Mouse (Mus musculus) kidney, postnatal 0 days (tissue): Measurements from ENCODE around the gene Gnaq. TPM values are rescaled to one million over a fixed set of nuclear protein-coding genes. Genes with fewer than 3 reads are reported as not detected.

Experiments
- ATAC-seq: fragments of 200-750 bp; cut with Nextera tagmentation; replicated peaks from 2 replicates; pipeline ENCODE4 v1.8.0; 2017; ENCODE audit warnings: low read depth, moderate number of reproducible peaks, moderate TSS enrichment, moderate library complexity; ENCODE audit not compliant: low FRiP score
- DNase-seq: peaks from one replicate; pipeline ENCODE4 v3.0.0-alpha.2; 2016; ENCODE audit warnings: low spot score
- H3K27ac ChIP-seq: fragments of 300-500 bp; sonication (generic); 2 replicates; pipeline ENCODE4 v1.5.1; 2014; ENCODE audit warnings: mild to moderate bottlenecking
- H3K27me3 ChIP-seq: fragments of 300-500 bp; sonication (generic); 2 replicates; pipeline ENCODE4 v1.6.1; 2014; ENCODE audit warnings: low read length, mixed read lengths; ENCODE audit not compliant: insufficient read depth
- H3K36me3 ChIP-seq: fragments of 300-500 bp; sonication (generic); 2 replicates; pipeline ENCODE4 v1.6.1; 2014; ENCODE audit warnings: low read length, mixed read lengths; ENCODE audit not compliant: insufficient read depth
- H3K4me1 ChIP-seq: fragments of 300-500 bp; sonication (generic); replicated peaks from 2 replicates; pipeline ENCODE4 v1.6.1; 2014; ENCODE audit warnings: antibody characterized with exemption, low read length, mixed read lengths; ENCODE audit not compliant: insufficient read depth
- H3K4me2 ChIP-seq: fragments of 300-500 bp; sonication (generic); 2 replicates; pipeline ENCODE4 v1.6.1; 2014; ENCODE audit warnings: mild to moderate bottlenecking, low read length, moderate library complexity, mixed read lengths
- H3K4me3 ChIP-seq: fragments of 300-500 bp; sonication (generic); replicated peaks from 2 replicates; pipeline ENCODE4 v1.5.1; 2014; ENCODE audit warnings: low read depth, low read length
- H3K9ac ChIP-seq: fragments of 300-500 bp; sonication (generic); 2 replicates; pipeline ENCODE4 v1.6.1; 2014; ENCODE audit warnings: low read depth, low read length
- H3K9me3 ChIP-seq: fragments of 300-500 bp; sonication (generic); replicated peaks from 2 replicates; pipeline ENCODE4 v1.6.1; 2016; ENCODE audit warnings: low read length, inconsistent platforms, mixed read lengths
- CTCF ChIP-seq: IDR thresholded peaks from 2 replicates; pipeline ENCODE4 v1.5.1; 2016; ENCODE audit warnings: antibody characterized with exemption, low read depth, mild to moderate bottlenecking, moderate library complexity
- WGBS: fragments of 180-500 bp; shearing (Covaris S2); extraction: QIAGEN DNeasy Blood & Tissue Kit; methylation state at CpG from one replicate; pipeline ENCODE4 v1.1.7; 2014; 5-methylcytosine and 5-hydroxymethylcytosine counted together
- polyA plus RNA-seq: library from polyadenylated mRNA; unstranded; fragments of >200 nt; fragmentation: Nextera tagmentation; extraction: Ambion mirVana; gene quantifications from 2 replicates; pipeline ENCODE4 v1.2.1, GENCODE M21; 2015

The Gnaq gene
- polyA plus RNA-seq, 1 experiment from 2014 or later = 27.2 TPM

- no peak overlapping the region for H3K4me2 ChIP-seq
- H3K4me3 ChIP-seq = no peak overlapping the region
- H3K36me3 ChIP-seq = 0 out of 2 replicates have a peak, but pooled peaks cover 3% of the 10 kb centered on the region
- no peak for ATAC-seq
- no peak overlapping the region for H3K27ac ChIP-seq
- H3K4me1 ChIP-seq = no peaks in the 10 kb centered on the region
- no peaks in the 10 kb centered on the region for H3K27me3 ChIP-seq
- DNase-seq = no peak
- H3K9me3 ChIP-seq = no peaks in the 10 kb centered on the region
- no peak for TF ChIP-seq CTCF
- no peak overlapping the region for H3K9ac ChIP-seq
- 90% methylated on average over 6 of the region's 6 CpGs for WGBS
Observed at GRCm38 (mm10) chr19:16390192-16390795, 257.7 kb downstream of the Gnaq start.

GRCm38 (mm10) chr19:16394381-16394780 is 261.8 kb downstream of the Gnaq start:
- 87% methylated on average over 5 of the region's 5 CpGs for whole genome bisulfite sequencing

GRCm38 (mm10) chr19:16403101-16403500 is 270.5 kb downstream of the Gnaq start:
- Histone ChIP-seq H3K9ac (no peak overlapping the region), H3K4me3 (no peak overlapping the region), H3K36me3 (no peaks in the 10 kb centered on the region), H3K9me3 (no peaks in the 10 kb centered on the region), H3K27me3 (no peaks in the 10 kb centered on the region), H3K4me1 (no peaks in the 10 kb centered on the region), H3K27ac (no peak overlapping the region), H3K4me2 (no peak overlapping the region)
- 77% methylated on average over 6 of the region's 6 CpGs for WGBS
- DNase-seq (peak; percentile 30), ATAC-seq (no peak)
- TF ChIP-seq CTCF = no peak

More at GRCm38 (mm10) chr19:16394381-16394780, 261.8 kb downstream of the Gnaq start:
- TF ChIP-seq CTCF = no peak
- H3K27me3 ChIP-seq = no peaks in the 10 kb centered on the region
- DNase-seq = no peak
- no peak overlapping the region for H3K4me3 ChIP-seq
- no peaks in the 10 kb centered on the region for H3K9me3 ChIP-seq
- H3K4me2 ChIP-seq = no peak overlapping the region
- H3K9ac ChIP-seq = no peak overlapping the region
- no peak; the same call in 1 of the 2 replicates for ATAC-seq
- no peaks in the 10 kb centered on the region for H3K4me1 ChIP-seq
- no peak overlapping the region for H3K27ac ChIP-seq
- H3K36me3 ChIP-seq = no peaks in the 10 kb centered on the region

- no peaks in the 10 kb centered on the region for H3K9me3 ChIP-seq
- DNase-seq = no peak
- no peaks in the 10 kb centered on the region for H3K27me3 ChIP-seq
- no peak for TF ChIP-seq CTCF
- no peak for ATAC-seq
- no peak overlapping the region for H3K4me3 ChIP-seq
- H3K9ac ChIP-seq = no peak overlapping the region
- H3K36me3 ChIP-seq = no peaks in the 10 kb centered on the region
- H3K4me2 ChIP-seq = no peak overlapping the region
- H3K4me1 ChIP-seq = no peaks in the 10 kb centered on the region
- H3K27ac ChIP-seq = no peak overlapping the region
- WGBS = 71% methylated on average over 1 of the region's 1 CpGs
Observed at GRCm38 (mm10) chr19:16407727-16408126, 275.1 kb downstream of the Gnaq start.

- no peaks in the 10 kb centered on the region for H3K9me3 ChIP-seq
- DNase-seq (no peak), ATAC-seq (no peak)
- H3K4me1 ChIP-seq = no peaks in the 10 kb centered on the region
- no peaks in the 10 kb centered on the region for H3K36me3 ChIP-seq
- no peak overlapping the region for H3K4me2 ChIP-seq
- no peak overlapping the region for H3K4me3 ChIP-seq
- no peak for TF ChIP-seq CTCF
- H3K9ac ChIP-seq = no peak overlapping the region
- H3K27me3 ChIP-seq = no peaks in the 10 kb centered on the region
- no peak overlapping the region for H3K27ac ChIP-seq
Observed at GRCm38 (mm10) chr19:16411302-16411701, 278.7 kb downstream of the Gnaq start.

GRCm38 (mm10) chr19:16418086-16418663 is 285.5 kb downstream of the Gnaq start:
- no peak overlapping the region for H3K27ac ChIP-seq
- ATAC-seq (no peak), DNase-seq (no peak)
- no peak for TF ChIP-seq CTCF
- H3K9me3 ChIP-seq = no peaks in the 10 kb centered on the region
- H3K27me3 ChIP-seq = no peaks in the 10 kb centered on the region
- H3K4me1 ChIP-seq = no peaks in the 10 kb centered on the region
- H3K4me3 ChIP-seq = no peak overlapping the region
- no peak overlapping the region for H3K9ac ChIP-seq
- WGBS = 90% methylated on average over 5 of the region's 5 CpGs
- no peak overlapping the region for H3K4me2 ChIP-seq
- no peaks in the 10 kb centered on the region for H3K36me3 ChIP-seq

- H3K27ac ChIP-seq = no peak overlapping the region
- DNase-seq = no peak
- no peaks in the 10 kb centered on the region for H3K4me1 ChIP-seq
- no peak for TF ChIP-seq CTCF
- no peak overlapping the region for H3K4me2 ChIP-seq
- WGBS = 71% methylated on average over 2 of the region's 2 CpGs
- H3K9ac ChIP-seq = no peak overlapping the region
- ATAC-seq = no peak
- no peaks in the 10 kb centered on the region for H3K36me3 ChIP-seq
- no peak overlapping the region for H3K4me3 ChIP-seq
- no peaks in the 10 kb centered on the region for H3K27me3 ChIP-seq
- no peaks in the 10 kb centered on the region for H3K9me3 ChIP-seq
Observed at GRCm38 (mm10) chr19:16425596-16425995, 293.0 kb downstream of the Gnaq start.
